Mouse (Mus musculus) limb, embryonic 15.5 days (tissue): ENCODE data around the gene Ddc. TPM values are rescaled to one million over a fixed set of nuclear protein-coding genes. Genes with fewer than 3 reads are reported as not detected.

Experiments used
- ATAC-seq: fragments of 200-750 bp; cut with Nextera tagmentation; 2 replicates; pipeline ENCODE4 v1.8.0; 2017; ENCODE audit warnings: low read depth, moderate TSS enrichment; ENCODE audit not compliant: insufficient number of reproducible peaks, low FRiP score, low TSS enrichment
- H3K27ac ChIP-seq: fragments of 300-500 bp; sonication (generic); 2 replicates; pipeline ENCODE4 v1.5.1; 2015; ENCODE audit warnings: moderate library complexity, mild to moderate bottlenecking, inconsistent platforms
- H3K27me3 ChIP-seq: fragments of 300-500 bp; sonication (generic); 2 replicates; pipeline ENCODE4 v1.6.1; 2015; ENCODE audit warnings: inconsistent platforms
- H3K36me3 ChIP-seq: fragments of 300-500 bp; sonication (generic); 2 replicates; pipeline ENCODE4 v1.6.1; 2015; ENCODE audit warnings: inconsistent platforms
- H3K4me1 ChIP-seq: fragments of 300-500 bp; sonication (generic); 2 replicates; pipeline ENCODE4 v1.6.1; 2015; ENCODE audit warnings: inconsistent platforms
- H3K4me2 ChIP-seq: fragments of 300-500 bp; sonication (generic); 2 replicates; pipeline ENCODE4 v1.6.1; 2015; ENCODE audit warnings: mild to moderate bottlenecking, inconsistent platforms
- H3K4me3 ChIP-seq: fragments of 300-500 bp; sonication (generic); 2 replicates; pipeline ENCODE4 v1.5.1; 2015; ENCODE audit warnings: mild to moderate bottlenecking, inconsistent platforms
- H3K9ac ChIP-seq: fragments of 300-500 bp; sonication (generic); 2 replicates; pipeline ENCODE4 v1.6.1; 2015; ENCODE audit warnings: inconsistent platforms
- H3K9me3 ChIP-seq: fragments of 300-500 bp; sonication (generic); 2 replicates; pipeline ENCODE4 v1.6.1; 2016; ENCODE audit warnings: inconsistent platforms
- WGBS: fragments of 180-500 bp; shearing (Covaris S2); methylation state at CpG from one replicate; pipeline ENCODE4 v1.1.7; 2015; 5-methylcytosine and 5-hydroxymethylcytosine counted together
- polyA plus RNA-seq: library from polyadenylated mRNA; unstranded; fragments of >200 nt; fragmentation: Nextera tagmentation; extraction: Ambion mirVana; gene quantifications from 2 replicates; pipeline ENCODE4 v1.2.1, GENCODE M21; 2015

The Ddc gene
- polyA plus RNA-seq, 1 experiment from 2014 or later = 17.6 TPM

DNA sequence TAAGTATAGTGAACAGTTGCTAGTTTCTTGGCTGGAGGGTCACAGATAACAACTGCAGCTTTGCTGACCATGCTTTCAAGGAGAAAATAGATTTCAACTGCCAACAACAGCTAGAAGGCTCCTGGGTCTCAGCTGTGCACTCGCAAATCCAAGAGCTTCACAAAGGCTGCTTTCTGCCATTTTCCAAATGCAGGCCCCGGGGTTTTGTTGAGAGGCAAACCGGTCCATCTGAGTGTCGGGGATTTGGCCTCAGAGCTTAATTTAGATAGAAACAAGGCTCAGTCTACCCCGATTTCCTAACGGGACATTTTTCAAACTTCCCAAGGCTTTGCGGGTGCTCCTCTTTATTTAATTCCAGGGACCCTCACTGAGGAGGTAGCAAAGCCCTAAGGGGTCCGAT is 61.7 kb downstream of the Ddc start:
- Histone ChIP-seq H3K4me2 (0 out of 2 replicates have a peak overlapping the region, but pooled peaks have one; percentile 15), H3K9ac (no peak overlapping the region), H3K9me3 (no peaks in the 10 kb centered on the region), H3K27me3 (no peaks in the 10 kb centered on the region), H3K36me3 (no peaks in the 10 kb centered on the region), H3K4me1 (peaks cover 38% of the 10 kb centered on the region), H3K4me3 (no peak overlapping the region), H3K27ac (peak overlapping the region; percentile 73)
- no peak for ATAC-seq
- 46% methylated on average over 8 of the region's 8 CpGs for WGBS

- H3K4me2 ChIP-seq = no peak overlapping the region
- 71% methylated on average over 4 of the region's 4 CpGs for WGBS
- H3K4me1 ChIP-seq = peaks cover 42% of the 10 kb centered on the region
- no peaks in the 10 kb centered on the region for H3K27me3 ChIP-seq
- no peaks in the 10 kb centered on the region for H3K36me3 ChIP-seq
- H3K27ac ChIP-seq = peak overlapping the region; percentile 55
- no peak overlapping the region for H3K4me3 ChIP-seq
- H3K9ac ChIP-seq = no peak overlapping the region
- no peaks in the 10 kb centered on the region for H3K9me3 ChIP-seq
- ATAC-seq = no peak
Observed at GRCm38 (mm10) chr11:11835791-11836190, 62.2 kb downstream of the Ddc start.

GRCm38 (mm10) chr11:11835361-11835760 is 62.6 kb downstream of the Ddc start:
- Histone ChIP-seq H3K27ac (peak overlapping the region; percentile 55; the same call in 1 of the 2 replicates), H3K36me3 (no peaks in the 10 kb centered on the region), H3K27me3 (no peaks in the 10 kb centered on the region), H3K9ac (no peak overlapping the region), H3K9me3 (no peaks in the 10 kb centered on the region), H3K4me2 (no peak overlapping the region), H3K4me1 (peaks cover 45% of the 10 kb centered on the region), H3K4me3 (no peak overlapping the region)
- no peak for ATAC-seq
- 38% methylated on average over 6 of the region's 6 CpGs for WGBS

GRCm38 (mm10) chr11:11833100-11833499 is 64.8 kb downstream of the Ddc start:
- Histone ChIP-seq H3K4me2 (no peak overlapping the region), H3K27me3 (no peaks in the 10 kb centered on the region), H3K4me1 (peaks cover 58% of the 10 kb centered on the region), H3K9ac (no peak overlapping the region), H3K27ac (peak overlapping the region; percentile 80), H3K9me3 (no peaks in the 10 kb centered on the region), H3K4me3 (no peak overlapping the region), H3K36me3 (no peaks in the 10 kb centered on the region)
- WGBS = 31% methylated on average over 8 of the region's 8 CpGs
- no peak for ATAC-seq

- ATAC-seq = no peak
- H3K27me3 ChIP-seq = no peaks in the 10 kb centered on the region
- H3K27ac ChIP-seq = peak overlapping the region; percentile 80
- 29% methylated on average over 6 of the region's 6 CpGs for WGBS
- peaks cover 58% of the 10 kb centered on the region for H3K4me1 ChIP-seq
- no peak overlapping the region for H3K9ac ChIP-seq
- no peaks in the 10 kb centered on the region for H3K9me3 ChIP-seq
- H3K4me2 ChIP-seq = no peak overlapping the region
- H3K36me3 ChIP-seq = no peaks in the 10 kb centered on the region
- no peak overlapping the region for H3K4me3 ChIP-seq
Observed at GRCm38 (mm10) chr11:11832755-11833084, 65.2 kb downstream of the Ddc start.

- no peaks in the 10 kb centered on the region for H3K27me3 ChIP-seq
- H3K36me3 ChIP-seq = no peaks in the 10 kb centered on the region
- H3K4me2 ChIP-seq = no peak overlapping the region
- H3K4me3 ChIP-seq = no peak overlapping the region
- WGBS = 15% methylated on average over 6 of the region's 6 CpGs
- no peak overlapping the region for H3K9ac ChIP-seq
- peak overlapping the region; percentile 80 for H3K27ac ChIP-seq
- H3K4me1 ChIP-seq = peaks cover 58% of the 10 kb centered on the region
- ATAC-seq = no peak
- no peaks in the 10 kb centered on the region for H3K9me3 ChIP-seq
Observed at GRCm38 (mm10) chr11:11831940-11832754, 65.8 kb downstream of the Ddc start.

- Histone ChIP-seq H3K4me2 (no peak overlapping the region), H3K4me3 (no peak overlapping the region), H3K27me3 (no peaks in the 10 kb centered on the region), H3K27ac (peak overlapping the region; percentile 80), H3K9ac (no peak overlapping the region), H3K9me3 (no peaks in the 10 kb centered on the region), H3K36me3 (no peaks in the 10 kb centered on the region), H3K4me1 (peaks cover 57% of the 10 kb centered on the region)
- 25% methylated on average over 6 of the region's 6 CpGs for WGBS
- no peak for ATAC-seq
Observed at GRCm38 (mm10) chr11:11831526-11831925, 66.4 kb downstream of the Ddc start.

DNA sequence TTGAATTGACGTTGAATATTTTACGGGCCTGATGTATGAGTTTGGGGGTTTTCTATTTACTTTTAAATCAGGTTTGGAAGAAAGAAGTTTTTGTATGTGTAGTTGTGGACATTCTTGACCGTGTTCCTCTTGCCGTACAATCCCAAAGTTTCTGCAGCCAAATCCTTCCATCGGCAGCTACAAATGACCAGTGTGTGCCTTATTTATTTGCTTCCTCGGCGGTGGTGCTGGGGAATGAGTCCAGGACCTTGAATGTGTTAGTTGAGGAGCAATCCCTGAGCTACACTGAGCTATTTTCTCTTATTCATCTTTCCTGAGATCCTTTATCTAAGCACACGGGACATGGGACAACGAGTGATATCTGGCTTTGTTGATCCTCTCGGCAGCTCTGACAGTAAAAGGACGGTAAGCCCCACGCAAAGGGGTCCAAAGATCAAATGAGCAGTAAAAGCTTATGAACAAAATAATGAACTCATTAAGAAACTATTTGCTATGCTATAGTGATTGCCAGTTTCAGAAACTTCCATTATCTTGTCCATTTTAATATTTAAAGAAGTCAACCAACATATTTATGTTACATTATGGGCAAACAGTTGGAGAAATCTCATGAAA is 67.0 kb downstream of the Ddc start:
- H3K9ac ChIP-seq = no peak overlapping the region
- no peak overlapping the region for H3K4me2 ChIP-seq
- WGBS = 22% methylated on average over 12 of the region's 12 CpGs
- H3K27ac ChIP-seq = peak overlapping the region; percentile 77
- no peak overlapping the region for H3K4me3 ChIP-seq
- H3K4me1 ChIP-seq = peaks cover 55% of the 10 kb centered on the region
- no peak for ATAC-seq
- no peaks in the 10 kb centered on the region for H3K9me3 ChIP-seq
- no peaks in the 10 kb centered on the region for H3K36me3 ChIP-seq
- H3K27me3 ChIP-seq = no peaks in the 10 kb centered on the region

GRCm38 (mm10) chr11:11829161-11830000 is 68.6 kb downstream of the Ddc start:
- WGBS = 28% methylated on average over 11 of the region's 11 CpGs
- Histone ChIP-seq H3K4me3 (no peak overlapping the region), H3K9me3 (no peaks in the 10 kb centered on the region), H3K4me2 (0 out of 2 replicates have a peak overlapping the region, but pooled peaks have one; percentile 12), H3K9ac (no peak overlapping the region), H3K4me1 (peaks cover 67% of the 10 kb centered on the region), H3K27me3 (no peaks in the 10 kb centered on the region), H3K36me3 (no peaks in the 10 kb centered on the region), H3K27ac (peak overlapping the region; percentile 88)
- ATAC-seq = 0 out of 2 replicates have a peak, but pooled peaks have one; percentile 45

GRCm38 (mm10) chr11:11828761-11829160 is 69.2 kb downstream of the Ddc start:
- no peak for ATAC-seq
- Histone ChIP-seq H3K27me3 (no peaks in the 10 kb centered on the region), H3K4me2 (0 out of 2 replicates have a peak overlapping the region, but pooled peaks have one; percentile 12), H3K4me1 (peaks cover 74% of the 10 kb centered on the region), H3K9me3 (no peaks in the 10 kb centered on the region), H3K9ac (no peak overlapping the region), H3K36me3 (no peaks in the 10 kb centered on the region), H3K4me3 (no peak overlapping the region), H3K27ac (peak overlapping the region; percentile 88)
- 21% methylated on average over 6 of the region's 6 CpGs for WGBS

- 19% methylated on average over 5 of the region's 5 CpGs for WGBS
- peak overlapping the region; percentile 88 for H3K27ac ChIP-seq
- H3K4me1 ChIP-seq = peaks cover 75% of the 10 kb centered on the region
- no peaks in the 10 kb centered on the region for H3K27me3 ChIP-seq
- peak; percentile 32; the same call in 1 of the 2 replicates for ATAC-seq
- H3K4me3 ChIP-seq = no peak overlapping the region
- H3K9ac ChIP-seq = no peak overlapping the region
- no peaks in the 10 kb centered on the region for H3K36me3 ChIP-seq
- no peaks in the 10 kb centered on the region for H3K9me3 ChIP-seq
- H3K4me2 ChIP-seq = 0 out of 2 replicates have a peak overlapping the region, but pooled peaks have one; percentile 12
Observed at GRCm38 (mm10) chr11:11828251-11828650, 69.7 kb downstream of the Ddc start.
